Comparison of ENCODE assay signal across 23 mouse cellular contexts in genomic region chr7:143417875-143418274, GRCm38 (mm10). TPM values are rescaled to one million over a fixed set of nuclear protein-coding genes. Genes with fewer than 3 reads are reported as not detected.
DNase-seq lines count a peak whose midpoint lies in the region; ATAC-seq lines count a peak whose summit lies in the region.
"Had no signal": no experiment of that assay in that cellular context is flagged by ENCODE, and none has a peak within 500 bp of the region (broad histone marks: within the 10 kb centered on the region; RNA-seq: fewer than 3 reads in every experiment).

No protein-coding gene starts in this region.

- no peaks in the 10 kb centered on the region for H3K9me3 ChIP-seq in forebrain, embryonic 10.5 days
- no peaks in the 10 kb centered on the region for H3K9me3 ChIP-seq in forebrain, embryonic 14.5 days (replicated peaks; ENCODE audit: control insufficient read depth, low read length)
- H3K9me3 ChIP-seq in hindbrain, embryonic 10.5 days: no peaks in the 10 kb centered on the region
- no peaks in the 10 kb centered on the region for H3K9me3 ChIP-seq in hindbrain, embryonic 12.5 days (replicated peaks)
- no peaks in the 10 kb centered on the region for H3K9me3 ChIP-seq in intestine, embryonic 15.5 days
- no peaks in the 10 kb centered on the region for H3K9me3 ChIP-seq in stomach, embryonic 15.5 days
- H3K9me3 ChIP-seq: embryonic facial prominence, embryonic 13.5 days; heart, embryonic 12.5 days; neural tube, embryonic 15.5 days had no signal

- no peak for DNase-seq in forebrain, embryonic 10.5 days (ENCODE audit: extremely low spot score, low spot score)
- no peak for DNase-seq in forebrain, embryonic 14.5 days (ENCODE audit: low spot score)
- DNase-seq in hindbrain, embryonic 10.5 days (ENCODE audit: low spot score): no peak
- no peak for DNase-seq in layer of hippocampus, postnatal 36 days
- DNase-seq: adrenal gland, adult 8-10 months; cerebellum, adult 9-11 months; gastrocnemius, postnatal 36 days; kidney, adult 8-10 months; kidney, postnatal 25 days; left cerebral cortex, postnatal 4 days; right cerebral cortex, postnatal 25 days; thymus, postnatal 25 days had no signal

- H3K4me1 ChIP-seq in forebrain, embryonic 10.5 days: peaks cover 25% of the 10 kb centered on the region
- H3K4me1 ChIP-seq in forebrain, embryonic 14.5 days (ENCODE audit: control insufficient read depth, insufficient read depth, low read length): no peaks in the 10 kb centered on the region
- H3K4me1 ChIP-seq in hindbrain, embryonic 10.5 days (replicated peaks): peaks cover 32% of the 10 kb centered on the region
- H3K4me1 ChIP-seq in hindbrain, embryonic 12.5 days: 0 out of 2 replicates have a peak, but pooled peaks cover 5% of the 10 kb centered on the region
- peaks cover 32% of the 10 kb centered on the region for H3K4me1 ChIP-seq in intestine, embryonic 15.5 days (replicated peaks)
- H3K4me1 ChIP-seq in stomach, embryonic 15.5 days: peaks cover 14% of the 10 kb centered on the region
- H3K4me1 ChIP-seq: neural tube, embryonic 15.5 days had no signal

- H3K4me3 ChIP-seq in forebrain, embryonic 10.5 days: no peak overlapping the region
- H3K4me3 ChIP-seq in forebrain, embryonic 14.5 days (ENCODE audit: low read depth, low read length): no peak overlapping the region
- H3K4me3 ChIP-seq in hindbrain, embryonic 10.5 days: no peak overlapping the region
- no peak overlapping the region for H3K4me3 ChIP-seq in hindbrain, embryonic 12.5 days
- H3K4me3 ChIP-seq in intestine, embryonic 15.5 days (replicated peaks): no peak overlapping the region
- H3K4me3 ChIP-seq in stomach, embryonic 15.5 days (replicated peaks): no peak overlapping the region
- H3K4me3 ChIP-seq: embryonic facial prominence, embryonic 13.5 days; heart, embryonic 12.5 days; neural tube, embryonic 15.5 days had no signal

- H3K27ac ChIP-seq in forebrain, embryonic 10.5 days: 0 out of 2 replicates have a peak overlapping the region, but pooled peaks have one; percentile 8
- H3K27ac ChIP-seq in forebrain, embryonic 14.5 days (ENCODE audit: low read depth, low read length): no peak overlapping the region
- peak overlapping the region; percentile 66 for H3K27ac ChIP-seq in hindbrain, embryonic 10.5 days
- H3K27ac ChIP-seq in hindbrain, embryonic 12.5 days: no peak overlapping the region
- peak overlapping the region; percentile 60 for H3K27ac ChIP-seq in intestine, embryonic 15.5 days
- peak overlapping the region; percentile 35; the same call in 1 of the 2 replicates for H3K27ac ChIP-seq in stomach, embryonic 15.5 days
- H3K27ac ChIP-seq: embryonic facial prominence, embryonic 13.5 days; liver, embryonic 14.5 days; neural tube, embryonic 15.5 days had no signal

- ATAC-seq in forebrain, embryonic 14.5 days: no peak
- no peak for ATAC-seq in hindbrain, embryonic 12.5 days (ENCODE audit: low FRiP score)
- ATAC-seq in intestine, embryonic 15.5 days: peak; percentile 24; the same call in 1 of the 2 replicates
- 0 out of 2 replicates have a peak, but pooled peaks have one; percentile 34 for ATAC-seq in stomach, embryonic 15.5 days (ENCODE audit: insufficient read depth, low FRiP score, low read depth)
- no peak for ATAC-seq in cerebellum, adult (ENCODE audit: insufficient number of reproducible peaks, low FRiP score, low TSS enrichment)
- ATAC-seq: hindbrain, embryonic 16.5 days; lung, postnatal 0 days; midbrain, embryonic 16.5 days had no signal

- H3K36me3 ChIP-seq in forebrain, embryonic 10.5 days (replicated peaks): no peaks in the 10 kb centered on the region
- H3K36me3 ChIP-seq in forebrain, embryonic 14.5 days (ENCODE audit: control insufficient read depth, insufficient read depth, low read length): no peaks in the 10 kb centered on the region
- no peaks in the 10 kb centered on the region for H3K36me3 ChIP-seq in hindbrain, embryonic 10.5 days
- H3K36me3 ChIP-seq in hindbrain, embryonic 12.5 days: no peaks in the 10 kb centered on the region
- H3K36me3 ChIP-seq in intestine, embryonic 15.5 days: no peaks in the 10 kb centered on the region
- no peaks in the 10 kb centered on the region for H3K36me3 ChIP-seq in stomach, embryonic 15.5 days
- H3K36me3 ChIP-seq: embryonic facial prominence, embryonic 13.5 days; heart, embryonic 12.5 days; neural tube, embryonic 15.5 days had no signal

- H3K27me3 ChIP-seq in forebrain, embryonic 10.5 days (ENCODE audit: poor library complexity, severe bottlenecking): peaks cover 78% of the 10 kb centered on the region
- no peaks in the 10 kb centered on the region; the same call in 1 of the 2 replicates for H3K27me3 ChIP-seq in forebrain, embryonic 14.5 days (replicated peaks; ENCODE audit: control insufficient read depth, insufficient read depth, low read length)
- H3K27me3 ChIP-seq in hindbrain, embryonic 10.5 days (ENCODE audit: insufficient read depth, poor library complexity, severe bottlenecking): peaks cover 29% of the 10 kb centered on the region
- H3K27me3 ChIP-seq in hindbrain, embryonic 12.5 days: no peaks in the 10 kb centered on the region; the same call in none of the 2 replicates
- H3K27me3 ChIP-seq in intestine, embryonic 15.5 days (replicated peaks): no peaks in the 10 kb centered on the region
- no peaks in the 10 kb centered on the region for H3K27me3 ChIP-seq in stomach, embryonic 15.5 days (replicated peaks)
- H3K27me3 ChIP-seq: embryonic facial prominence, embryonic 13.5 days; heart, embryonic 12.5 days; neural tube, embryonic 15.5 days had no signal

- no peak overlapping the region for H3K9ac ChIP-seq in forebrain, embryonic 14.5 days (ENCODE audit: low read length)
- no peak overlapping the region for H3K9ac ChIP-seq in hindbrain, embryonic 12.5 days
- H3K9ac ChIP-seq in intestine, embryonic 15.5 days: no peak overlapping the region
- H3K9ac ChIP-seq in stomach, embryonic 15.5 days: no peak overlapping the region
- H3K9ac ChIP-seq: embryonic facial prominence, embryonic 13.5 days; heart, embryonic 12.5 days; liver, embryonic 14.5 days; neural tube, embryonic 15.5 days had no signal

- no peak overlapping the region for H3K4me2 ChIP-seq in forebrain, embryonic 14.5 days (ENCODE audit: low read length)
- no peak overlapping the region for H3K4me2 ChIP-seq in hindbrain, embryonic 12.5 days (replicated peaks)
- no peak overlapping the region for H3K4me2 ChIP-seq in intestine, embryonic 15.5 days (replicated peaks)
- no peak overlapping the region for H3K4me2 ChIP-seq in stomach, embryonic 15.5 days
- H3K4me2 ChIP-seq: embryonic facial prominence, embryonic 13.5 days; heart, embryonic 12.5 days; neural tube, embryonic 15.5 days had no signal

- WGBS in forebrain, embryonic 10.5 days: 86% methylated on average over 5 of the region's 5 CpGs
- WGBS in forebrain, embryonic 14.5 days: 78% methylated on average over 5 of the region's 5 CpGs
- 76% methylated on average over 5 of the region's 5 CpGs for WGBS in hindbrain, embryonic 10.5 days
- 64% methylated on average over 5 of the region's 5 CpGs for WGBS in hindbrain, embryonic 12.5 days
- 46% methylated on average over 5 of the region's 5 CpGs for WGBS in intestine, embryonic 15.5 days
- 51% methylated on average over 5 of the region's 5 CpGs for WGBS in stomach, embryonic 15.5 days

RNA-seq across cellular contexts. Expression of gene Cdkn1c, which starts 43.0 kb away (rescaled TPM):
- 194 and 230 TPM in 2 replicates for polyA plus RNA-seq in forebrain, embryonic 10.5 days (2016; fragmentation: Nextera tagmentation; extraction: Ambion mirVana)
- polyA plus RNA-seq in forebrain, embryonic 14.5 days (2014; fragmentation: Nextera tagmentation; extraction: Ambion mirVana): 229 and 231 TPM in 2 replicates
- polyA plus RNA-seq in hindbrain, embryonic 10.5 days (2016; fragmentation: Nextera tagmentation; extraction: Ambion mirVana): 438 and 682 TPM in 2 replicates
- polyA plus RNA-seq in hindbrain, embryonic 12.5 days (2016; fragmentation: Nextera tagmentation; extraction: Ambion mirVana): 1,001 and 1,276 TPM in 2 replicates
- 672 and 702 TPM in 2 replicates for polyA plus RNA-seq in intestine, embryonic 15.5 days (2015; fragmentation: Nextera tagmentation; extraction: Ambion mirVana)
- polyA plus RNA-seq in stomach, embryonic 15.5 days (2015; fragmentation: Nextera tagmentation; extraction: Ambion mirVana): 768 and 804 TPM in 2 replicates
- 1 to 10 TPM; 3.6 to 6.7 TPM for total RNA-seq in layer of hippocampus, postnatal 36 days (2021)

RNA-seq across cellular contexts. Expression of gene Slc22a18, which starts 55.7 kb away (rescaled TPM):
- polyA plus RNA-seq in forebrain, embryonic 10.5 days (2016; fragmentation: Nextera tagmentation; extraction: Ambion mirVana): 0.43 TPM in 2 replicates
- 0.52 and 0.66 TPM in 2 replicates for polyA plus RNA-seq in forebrain, embryonic 14.5 days (2014; fragmentation: Nextera tagmentation; extraction: Ambion mirVana)
- polyA plus RNA-seq in hindbrain, embryonic 10.5 days (2016; fragmentation: Nextera tagmentation; extraction: Ambion mirVana): 0.39 and 0.58 TPM in 2 replicates
- polyA plus RNA-seq in hindbrain, embryonic 12.5 days (2016; fragmentation: Nextera tagmentation; extraction: Ambion mirVana): 0.63 and 0.72 TPM in 2 replicates
- 11.4 and 13.4 TPM in 2 replicates for polyA plus RNA-seq in intestine, embryonic 15.5 days (2015; fragmentation: Nextera tagmentation; extraction: Ambion mirVana)
- 9.2 and 11.7 TPM in 2 replicates for polyA plus RNA-seq in stomach, embryonic 15.5 days (2015; fragmentation: Nextera tagmentation; extraction: Ambion mirVana)
- under 1 TPM; 0.28 to 0.65 TPM for total RNA-seq in layer of hippocampus, postnatal 36 days (2021)
- total RNA-seq: left cerebral cortex, postnatal 4 days had no signal

Comparison
In these comparisons a context has a peak if more than half of its experiments do, and no peak if none do; other contexts are left out.
1. H3K27ac ChIP-seq: peak in forebrain, embryonic 10.5 days (single experiment), hindbrain, embryonic 10.5 days (single experiment), intestine, embryonic 15.5 days (single experiment) and stomach, embryonic 15.5 days (single experiment); none in forebrain, embryonic 14.5 days (single experiment) and hindbrain, embryonic 12.5 days (single experiment).
2. ATAC-seq: peak in intestine, embryonic 15.5 days (single experiment) and stomach, embryonic 15.5 days (single experiment); none in forebrain, embryonic 14.5 days (single experiment), hindbrain, embryonic 12.5 days (single experiment) and cerebellum, adult (single experiment).